8 mouse cellular contexts compared by ENCODE assay signal in the genomic region with DNA sequence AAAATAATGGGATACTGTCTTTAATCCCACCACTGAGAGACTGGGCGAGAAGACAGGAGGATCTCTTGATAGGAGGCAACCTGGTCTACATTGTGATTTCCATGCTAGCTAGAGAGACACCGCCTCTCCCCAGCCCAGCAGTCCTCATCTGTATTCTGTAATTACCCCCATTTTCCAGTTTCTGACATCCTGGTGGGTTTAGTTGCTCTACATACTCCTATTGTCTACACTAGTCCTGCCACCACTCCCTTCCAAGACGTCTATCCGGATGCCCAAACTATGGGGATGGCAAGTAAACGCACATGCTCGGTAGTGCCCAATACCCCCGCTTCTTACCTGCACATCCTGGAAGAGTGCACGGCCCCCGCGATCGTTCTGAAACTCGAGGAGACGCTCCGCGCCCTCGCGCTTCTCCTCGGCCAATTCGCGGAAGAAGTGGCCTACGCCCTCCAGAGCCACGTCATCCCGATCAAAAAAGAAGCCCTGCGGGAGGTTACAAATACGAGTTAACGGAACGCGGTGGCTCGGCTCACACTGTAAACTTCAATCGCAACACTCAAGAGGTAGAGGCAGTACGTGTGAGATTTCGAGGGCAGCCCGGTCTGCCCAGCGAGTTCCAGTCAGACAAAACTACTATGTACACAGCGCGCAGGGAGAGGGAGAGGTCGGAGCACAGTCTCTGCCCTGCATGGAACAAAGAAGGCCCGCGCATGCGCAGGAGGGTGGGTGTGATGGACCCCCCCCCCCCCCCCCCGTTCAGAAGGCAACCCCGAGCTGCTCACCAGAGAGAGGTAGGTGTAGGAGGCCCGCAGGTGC. TPM values are rescaled to one million over a fixed set of nuclear protein-coding genes. Genes with fewer than 3 reads are reported as not detected.
DNase-seq lines count a peak whose midpoint lies in the region; ATAC-seq and TF ChIP-seq lines count a peak whose summit lies in the region.

No protein-coding gene starts in this region.

- H3K9ac ChIP-seq in forebrain, embryonic 12.5 days = peak overlapping the region; percentile 87
- peak overlapping the region; percentile 85 for H3K9ac ChIP-seq in lung, embryonic 15.5 days

- no peaks in the 10 kb centered on the region for H3K9me3 ChIP-seq in E14TG2a.4 (ENCODE audit: low read length)
- no peaks in the 10 kb centered on the region for H3K9me3 ChIP-seq in forebrain, embryonic 12.5 days
- no peaks in the 10 kb centered on the region for H3K9me3 ChIP-seq in lung, embryonic 15.5 days

- intact Hi-C loops in heart, postnatal 14 days (cut with DNase I) = no loop called here

- WGBS in forebrain, embryonic 12.5 days = under 1% methylated on average over 43 of the region's 43 CpGs
- WGBS in lung, embryonic 15.5 days = under 1% methylated on average over 43 of the region's 43 CpGs

- peaks cover 81% of the 10 kb centered on the region for H3K36me3 ChIP-seq in E14TG2a.4 (ENCODE audit: insufficient read depth, low read length)
- peaks cover 64% of the 10 kb centered on the region for H3K36me3 ChIP-seq in forebrain, embryonic 12.5 days (replicated peaks)
- peaks cover 58% of the 10 kb centered on the region for H3K36me3 ChIP-seq in lung, embryonic 15.5 days

- DNase-seq in c-Kit-positive CD71-positive TER-119-positive erythroid progenitor cells, embryonic 14.5 days (ENCODE audit: low spot score) = peak; percentile 63
- DNase-seq in heart, postnatal 14 days = peak; percentile 88 to 90
- peak; percentile 57 to 79 for DNase-seq in layer of hippocampus, adult 2 months (ENCODE audit: low spot score in 2 of 2)
- DNase-seq in thymus, adult 18-20 months = peak; percentile 66 to 74

- H3K27ac ChIP-seq in forebrain, embryonic 12.5 days = peak overlapping the region; percentile 95
- peak overlapping the region; percentile 94 for H3K27ac ChIP-seq in layer of hippocampus, adult 2 months
- H3K27ac ChIP-seq in lung, embryonic 15.5 days = peak overlapping the region; percentile 83

- ATAC-seq in forebrain, embryonic 12.5 days (ENCODE audit: low FRiP score) = peak; percentile 77
- ATAC-seq in lung, embryonic 15.5 days (ENCODE audit: borderline replicate concordance, extremely low read depth, low FRiP score, low TSS enrichment) = peak; percentile 64
- peak; percentile 24; the same call in 1 of the 2 replicates for ATAC-seq in neutrophil, adult 5-6 weeks (ENCODE audit: extremely low read depth, insufficient number of reproducible peaks, low FRiP score, poor library complexity, severe bottlenecking)

- peaks cover 67% of the 10 kb centered on the region for H3K4me1 ChIP-seq in E14TG2a.4 (replicated peaks; ENCODE audit: low read depth, low read length)
- peaks cover 37% of the 10 kb centered on the region for H3K4me1 ChIP-seq in forebrain, embryonic 12.5 days
- H3K4me1 ChIP-seq in lung, embryonic 15.5 days = peaks cover 36% of the 10 kb centered on the region

- no peak for TF ChIP-seq CTCF in E14TG2a.4 (conservative IDR thresholded peaks at IDR 0.05; ENCODE audit: low read length)
- no peak for TF ChIP-seq CTCF in layer of hippocampus, adult 2 months (conservative IDR thresholded peaks at IDR 0.05)

- no peaks in the 10 kb centered on the region for H3K27me3 ChIP-seq in E14TG2a.4 (ENCODE audit: insufficient read depth, low read length)
- H3K27me3 ChIP-seq in forebrain, embryonic 12.5 days = no peaks in the 10 kb centered on the region
- H3K27me3 ChIP-seq in lung, embryonic 15.5 days = no peaks in the 10 kb centered on the region

- peak overlapping the region; percentile 96 for H3K4me3 ChIP-seq in E14TG2a.4 (replicated peaks; ENCODE audit: low read length)
- peak overlapping the region; percentile 82 for H3K4me3 ChIP-seq in forebrain, embryonic 12.5 days (replicated peaks)
- peak overlapping the region; percentile 96 for H3K4me3 ChIP-seq in layer of hippocampus, adult 2 months
- peak overlapping the region; percentile 76 for H3K4me3 ChIP-seq in lung, embryonic 15.5 days

- peak overlapping the region; percentile 65 for H3K4me2 ChIP-seq in forebrain, embryonic 12.5 days
- peak overlapping the region; percentile 72 for H3K4me2 ChIP-seq in lung, embryonic 15.5 days

RNA-seq across cellular contexts. Expression of gene Ftl1, which starts 0.7 kb away (rescaled TPM):
- 5,523 and 5,537 TPM in 2 replicates for polyA plus RNA-seq in forebrain, embryonic 12.5 days (2016; fragmentation: Nextera tagmentation; extraction: Ambion mirVana)
- 100 to 1,000 TPM; 231 to 265 TPM for total RNA-seq in heart, postnatal 14 days (2021)
- total RNA-seq in layer of hippocampus, adult 2 months (2021) = 100 to 1,000 TPM; 186 to 204 TPM
- polyA plus RNA-seq in lung, embryonic 15.5 days (2015; fragmentation: Nextera tagmentation; extraction: Ambion mirVana) = 5,197 and 5,279 TPM in 2 replicates
- 1,339 and 1,541 TPM in 2 replicates for total RNA-seq in neutrophil, adult 5-6 weeks (2017)

RNA-seq across cellular contexts. Expression of gene Bax, which starts 7.7 kb away (rescaled TPM):
- polyA plus RNA-seq in forebrain, embryonic 12.5 days (2016; fragmentation: Nextera tagmentation; extraction: Ambion mirVana) = 240 and 256 TPM in 2 replicates
- total RNA-seq in heart, postnatal 14 days (2021) = 10 to 100 TPM; 25.6 to 31.1 TPM
- total RNA-seq in layer of hippocampus, adult 2 months (2021) = 10 to 100 TPM; 73.2 to 77.6 TPM
- 161 and 176 TPM in 2 replicates for polyA plus RNA-seq in lung, embryonic 15.5 days (2015; fragmentation: Nextera tagmentation; extraction: Ambion mirVana)
- 31.1 and 37.9 TPM in 2 replicates for total RNA-seq in neutrophil, adult 5-6 weeks (2017)

RNA-seq across cellular contexts. Expression of gene Ruvbl2, which starts 21.1 kb away (rescaled TPM):
- 167 and 175 TPM in 2 replicates for polyA plus RNA-seq in forebrain, embryonic 12.5 days (2016; fragmentation: Nextera tagmentation; extraction: Ambion mirVana)
- total RNA-seq in heart, postnatal 14 days (2021) = 10 to 100 TPM; 25.3 to 26.3 TPM
- total RNA-seq in layer of hippocampus, adult 2 months (2021) = 10 to 100 TPM; 35.0 to 37.2 TPM
- polyA plus RNA-seq in lung, embryonic 15.5 days (2015; fragmentation: Nextera tagmentation; extraction: Ambion mirVana) = 161 and 173 TPM in 2 replicates
- total RNA-seq in neutrophil, adult 5-6 weeks (2017) = 37.8 and 44.6 TPM in 2 replicates

RNA-seq across cellular contexts. Expression of gene Tulp2, which starts 22.7 kb away (rescaled TPM):
- polyA plus RNA-seq in forebrain, embryonic 12.5 days (2016; fragmentation: Nextera tagmentation; extraction: Ambion mirVana) = 0.29 and 0.34 TPM in 2 replicates
- total RNA-seq in heart, postnatal 14 days (2021) = not detected
- not detected for total RNA-seq in layer of hippocampus, adult 2 months (2021)
- polyA plus RNA-seq in lung, embryonic 15.5 days (2015; fragmentation: Nextera tagmentation; extraction: Ambion mirVana) = 0.33 and 0.74 TPM in 2 replicates
- not detected in 2 replicates for total RNA-seq in neutrophil, adult 5-6 weeks (2017)

RNA-seq across cellular contexts. Expression of gene Gys1, which starts 24.3 kb away (rescaled TPM):
- 28.7 and 30.7 TPM in 2 replicates for polyA plus RNA-seq in forebrain, embryonic 12.5 days (2016; fragmentation: Nextera tagmentation; extraction: Ambion mirVana)
- total RNA-seq in heart, postnatal 14 days (2021) = 10 to 100 TPM; 86.1 to 90.2 TPM
- total RNA-seq in layer of hippocampus, adult 2 months (2021) = 10 to 100 TPM; 16.1 to 20.3 TPM
- 42.7 and 46.7 TPM in 2 replicates for polyA plus RNA-seq in lung, embryonic 15.5 days (2015; fragmentation: Nextera tagmentation; extraction: Ambion mirVana)
- total RNA-seq in neutrophil, adult 5-6 weeks (2017) = 9.9 and 14.6 TPM in 2 replicates

Comparison
In these comparisons a context has a peak if more than half of its experiments do, and no peak if none do; other contexts are left out.
1. Peak in every context shown above with its lines: DNase-seq, ATAC-seq, H3K4me3 ChIP-seq and H3K27ac ChIP-seq.
2. ATAC-seq: peak in every context shown above with its lines; median percentile 77 in forebrain, embryonic 12.5 days; 64 in lung, embryonic 15.5 days; 24 in neutrophil, adult 5-6 weeks.